Mouse (Mus musculus): ENCODE measurements around the gene Zfp358.

The Zfp358 gene

GRCm38 (mm10) chr8:3498583-3498982, 5.6 kb downstream of the Zfp358 start:
- CTCF ChIA-PET: no interaction called here

- CTCF ChIA-PET: interaction anchor here (1.5 kb wide), 1 partner anchor 15 kb away, joined by 7 read pairs; the partner anchor contains the start of gene Pnpla6
Observed at GRCm38 (mm10) chr8:3499751-3500150, 6.8 kb downstream of the Zfp358 start.

- CTCF ChIA-PET: interaction anchor here (0.6 to 1.5 kb wide), 2 partner anchors 15 to 800 kb away, joined by 7 to 11 read pairs; partner anchors contain the start of gene Pnpla6
Observed at GRCm38 (mm10) chr8:3500235-3501090, 7.5 kb downstream of the Zfp358 start, which contains the start of gene Mcoln1. Mcoln1 (plus strand) TSS chr8:3500457.

- CTCF ChIA-PET: no interaction called here
Observed at GRCm38 (mm10) chr8:3502217-3502616, 9.3 kb downstream of the Zfp358 start.

- CTCF ChIA-PET: interaction anchor here (0.5 kb wide), 1 partner anchor 425 kb away, joined by 4 read pairs; no protein-coding TSS in a partner anchor
Observed at GRCm38 (mm10) chr8:3507979-3508754, 15.2 kb downstream of the Zfp358 start.

GRCm38 (mm10) chr8:3514681-3515247, 21.8 kb downstream of the Zfp358 start:
- CTCF ChIA-PET: interaction anchor here (1.4 kb wide), 1 partner anchor 14 kb away, joined by 7 read pairs; the partner anchor contains the start of gene Mcoln1

- CTCF ChIA-PET: interaction anchor here (0.5 to 1.4 kb wide), 2 partner anchors 15 to 108 kb away, joined by 3 to 7 read pairs; partner anchors contain the start of gene Mcoln1
Observed at GRCm38 (mm10) chr8:3515260-3515671, 22.3 kb downstream of the Zfp358 start, which contains the start of gene Pnpla6. Pnpla6 (plus strand) TSS chr8:3515384.

GRCm38 (mm10) chr8:3515771-3516417, 23.0 kb downstream of the Zfp358 start:
- CTCF ChIA-PET: interaction anchor here (0.5 to 1.4 kb wide), 2 partner anchors 16 to 107 kb away, joined by 3 to 7 read pairs; partner anchors contain the start of gene Mcoln1

GRCm38 (mm10) chr8:3516450-3517116, 23.6 kb downstream of the Zfp358 start:
- CTCF ChIA-PET: no interaction called here

GRCm38 (mm10) chr8:3517117-3517495, 24.2 kb downstream of the Zfp358 start:
- CTCF ChIA-PET: no interaction called here

- CTCF ChIA-PET: no interaction called here
Observed at GRCm38 (mm10) chr8:3522007-3522697, 29.2 kb downstream of the Zfp358 start.

GRCm38 (mm10) chr8:3530816-3531215, 37.9 kb downstream of the Zfp358 start:
- CTCF ChIA-PET: no interaction called here

GRCm38 (mm10) chr8:3531936-3532335, 39.0 kb downstream of the Zfp358 start:
- CTCF ChIA-PET: no interaction called here

GRCm38 (mm10) chr8:3536053-3536841, 43.3 kb downstream of the Zfp358 start:
- CTCF ChIA-PET: no interaction called here

GRCm38 (mm10) chr8:3536940-3537339, 44.0 kb downstream of the Zfp358 start:
- CTCF ChIA-PET: no interaction called here

GRCm38 (mm10) chr8:3537666-3538065, 44.7 kb downstream of the Zfp358 start:
- CTCF ChIA-PET: no interaction called here

- CTCF ChIA-PET: interaction anchor here (0.6 kb wide), 1 partner anchor 10 kb away, joined by 3 read pairs; no protein-coding TSS in a partner anchor
Observed at GRCm38 (mm10) chr8:3539146-3539545, 46.2 kb downstream of the Zfp358 start.

GRCm38 (mm10) chr8:3540076-3540475, 47.1 kb downstream of the Zfp358 start:
- CTCF ChIA-PET: interaction anchor here (0.6 kb wide), 2 partner anchors 11 to 113 kb away, joined by 3 read pairs; no protein-coding TSS in a partner anchor

- CTCF ChIA-PET: no interaction called here
Observed at GRCm38 (mm10) chr8:3546511-3546910, 53.6 kb downstream of the Zfp358 start.
